Mouse (Mus musculus) WW6 (cell line): ENCODE data around the gene Tle1.

Experiments used
- DNase-seq: peaks from one replicate; pipeline ENCODE4 v3.0.0-alpha.2; 2013; ENCODE audit warnings: low read depth, low spot score

The Tle1 gene

DNA sequence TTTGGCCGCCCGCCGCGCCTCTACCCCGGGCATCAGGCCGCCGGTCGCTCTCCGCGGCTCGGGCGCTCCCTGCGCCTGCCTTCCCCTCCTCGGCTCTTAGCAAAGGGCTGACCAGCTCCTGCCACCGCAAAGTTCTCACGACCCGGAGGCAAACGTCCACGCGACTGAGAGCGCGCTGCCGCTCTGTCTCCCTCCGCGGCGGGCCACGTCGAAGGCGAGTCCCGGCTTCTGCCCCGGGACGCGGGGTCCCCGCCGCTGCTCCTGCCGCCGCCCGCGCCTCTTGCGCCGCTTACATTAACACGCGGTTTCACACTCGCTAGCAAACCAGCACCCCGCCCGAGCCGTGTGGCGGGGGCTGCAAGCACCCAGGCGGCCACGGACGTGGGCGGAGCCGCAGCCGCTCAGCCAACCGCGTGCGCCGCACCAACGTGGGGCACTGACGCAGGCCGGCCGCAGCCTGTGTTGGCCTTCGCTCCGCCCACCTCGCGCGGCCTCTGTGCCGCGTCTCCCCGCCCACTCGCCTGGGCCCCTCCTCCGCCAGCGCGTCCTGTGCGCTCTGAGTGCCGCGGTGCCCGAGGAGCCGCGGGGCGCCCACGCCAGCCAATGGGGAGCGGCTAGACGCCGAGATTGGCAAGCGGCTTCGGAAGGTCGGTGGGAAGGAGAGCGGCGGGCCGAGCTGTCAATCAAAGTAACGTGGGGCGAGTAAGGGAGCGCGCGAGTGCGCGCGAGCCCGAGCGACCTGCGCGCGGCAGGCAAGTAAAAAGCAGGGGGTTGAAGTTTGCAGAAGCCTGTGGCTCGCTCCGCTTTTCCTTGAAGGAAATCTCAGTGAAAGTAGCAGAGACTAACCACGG, at the start of gene Tle1:
Gene Tle1 (minus strand): TSS at position 361 of the 851 bp plus-strand sequence.
- DNase-seq, result peak; percentile 96

DNA sequence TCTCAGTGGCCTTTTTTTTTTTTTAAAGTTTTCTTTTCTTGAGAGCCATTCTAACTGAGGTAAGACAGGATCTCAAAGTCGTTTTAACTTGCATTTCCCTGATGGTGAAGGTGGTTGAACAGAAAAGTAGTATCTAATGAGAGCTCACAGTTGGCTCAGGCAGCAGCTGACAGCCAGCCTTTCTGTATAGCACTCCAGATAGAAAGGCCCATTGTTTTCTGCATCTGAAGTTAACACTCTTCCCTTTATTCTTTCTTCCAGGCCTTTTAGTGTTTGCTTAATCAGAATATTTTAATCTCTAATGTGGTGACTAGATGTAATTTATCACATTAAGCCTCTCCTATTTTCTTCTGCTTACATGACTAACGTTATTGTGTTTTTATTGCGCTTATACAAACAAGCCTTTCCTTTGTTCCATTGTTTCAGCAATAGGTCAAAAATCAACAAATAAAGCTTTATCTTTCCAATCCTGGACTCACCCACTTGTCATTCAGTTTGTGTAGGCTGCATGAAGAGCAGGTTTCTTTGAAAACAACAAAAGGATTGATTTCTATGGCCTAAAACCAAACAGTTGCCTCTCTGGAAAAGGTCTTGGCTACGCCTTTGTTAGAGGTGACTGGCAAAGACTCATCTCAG, 33.0 kb upstream of the Tle1 start:
- DNase-seq, result no peak

DNA sequence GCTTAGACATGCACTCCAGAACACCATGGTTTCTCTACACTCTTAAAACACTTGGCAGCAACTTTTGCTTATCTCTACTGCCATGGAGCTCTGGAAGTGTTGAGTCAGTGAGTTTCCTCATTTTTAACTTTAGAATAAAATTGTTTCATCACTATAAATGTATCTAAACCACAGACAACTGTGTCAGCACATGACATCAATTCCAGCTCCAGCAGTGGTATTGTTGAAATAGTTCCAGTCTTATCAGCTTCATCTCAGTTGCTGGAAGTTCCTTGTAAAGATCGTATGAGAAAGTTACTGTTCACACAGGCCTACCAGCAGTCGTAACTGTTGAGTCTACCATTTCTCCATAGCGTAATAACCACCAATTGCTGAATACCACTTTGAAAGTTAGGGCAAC, 31.5 kb upstream of the Tle1 start:
- DNase-seq, result no peak

DNA sequence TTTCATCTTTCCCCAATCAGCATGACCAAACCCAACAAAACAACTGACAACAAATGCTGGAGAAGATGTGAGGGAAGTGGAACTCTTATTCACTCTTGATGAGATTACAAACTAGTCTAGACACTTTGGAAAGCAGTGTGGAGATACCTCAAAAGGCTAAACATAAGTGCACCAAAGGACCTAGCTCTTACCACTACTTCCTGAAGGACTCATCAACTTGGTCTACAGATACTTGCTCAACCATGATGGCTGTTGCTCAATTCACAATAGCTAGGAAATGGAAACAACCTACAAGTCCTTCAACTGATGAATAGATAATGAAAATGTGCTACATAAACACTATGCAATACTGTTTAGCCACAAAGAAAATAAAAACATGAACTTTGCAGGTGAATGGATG, 30.1 kb upstream of the Tle1 start:
- no peak for DNase-seq

DNA sequence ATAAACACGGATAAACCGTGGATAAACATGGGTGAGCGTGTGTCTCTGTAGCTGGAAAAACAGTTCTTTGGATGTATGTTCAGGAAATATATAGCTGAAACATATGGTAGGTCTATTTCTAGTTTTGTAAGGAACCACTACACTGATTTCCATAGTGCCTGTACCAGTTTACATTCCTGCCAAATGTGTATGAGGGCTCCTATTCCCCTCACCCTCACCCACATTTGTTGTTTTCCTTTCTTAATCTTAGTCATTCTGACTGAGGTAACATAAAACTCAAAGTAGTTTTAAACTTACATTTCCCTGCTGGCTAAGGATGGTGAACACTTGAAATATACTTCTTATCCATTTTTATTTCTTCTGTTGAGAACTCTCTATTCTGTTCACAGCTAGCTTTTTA, 20.9 kb upstream of the Tle1 start:
- no peak for DNase-seq

DNA sequence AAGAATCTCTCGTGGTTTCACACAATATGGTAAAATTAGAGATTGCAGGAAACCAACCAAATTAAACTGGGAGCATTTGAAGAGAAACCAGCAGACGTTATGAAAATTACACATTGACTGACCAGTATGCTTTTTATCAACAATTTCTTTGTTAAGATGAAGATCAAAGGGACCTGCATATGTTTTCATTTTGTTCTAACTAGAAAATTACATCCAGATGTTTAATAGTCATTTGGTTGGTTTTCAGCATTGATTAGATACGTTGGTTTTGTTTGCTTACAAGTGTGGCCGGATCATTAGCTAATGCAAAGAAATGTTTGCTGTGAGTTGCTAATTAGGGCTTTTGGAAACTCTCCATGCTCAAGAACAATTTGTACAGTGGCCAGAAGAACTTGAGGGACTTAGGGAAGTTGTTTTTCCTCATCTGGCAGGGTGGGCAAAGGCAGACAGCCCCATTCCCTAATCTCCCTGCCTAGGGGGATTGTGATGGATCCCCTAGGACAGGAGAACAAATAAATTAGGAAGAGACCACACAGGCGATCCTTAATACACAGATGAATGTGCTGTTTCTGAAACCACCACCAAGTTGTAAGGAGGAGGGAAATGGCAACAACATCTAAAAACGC, 3.8 kb upstream of the Tle1 start:
- no peak for DNase-seq

DNA sequence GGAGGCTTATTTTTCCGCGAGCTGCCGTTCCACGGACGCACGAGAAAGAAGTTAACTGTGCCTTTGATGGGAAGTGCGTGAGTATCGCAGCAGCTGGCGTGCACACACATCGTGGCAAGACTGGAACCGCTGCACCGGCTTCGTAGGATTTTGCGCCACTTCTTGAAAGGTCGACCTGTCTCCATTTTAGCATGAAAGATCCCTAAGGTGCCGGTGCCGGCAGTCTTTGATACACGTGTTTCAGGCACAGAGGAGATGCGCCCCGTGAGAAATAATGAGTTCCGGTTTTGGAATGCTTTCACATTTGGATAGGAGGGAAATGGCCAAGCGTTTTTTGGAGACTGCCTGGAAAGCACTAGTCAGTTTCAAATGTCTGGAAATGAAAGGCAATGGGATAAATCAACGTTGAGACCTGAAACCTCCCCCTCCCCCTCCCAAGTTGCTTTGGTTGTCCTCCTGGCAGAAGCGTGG, 837 bp upstream of the Tle1 start:
- no peak for DNase-seq

DNA sequence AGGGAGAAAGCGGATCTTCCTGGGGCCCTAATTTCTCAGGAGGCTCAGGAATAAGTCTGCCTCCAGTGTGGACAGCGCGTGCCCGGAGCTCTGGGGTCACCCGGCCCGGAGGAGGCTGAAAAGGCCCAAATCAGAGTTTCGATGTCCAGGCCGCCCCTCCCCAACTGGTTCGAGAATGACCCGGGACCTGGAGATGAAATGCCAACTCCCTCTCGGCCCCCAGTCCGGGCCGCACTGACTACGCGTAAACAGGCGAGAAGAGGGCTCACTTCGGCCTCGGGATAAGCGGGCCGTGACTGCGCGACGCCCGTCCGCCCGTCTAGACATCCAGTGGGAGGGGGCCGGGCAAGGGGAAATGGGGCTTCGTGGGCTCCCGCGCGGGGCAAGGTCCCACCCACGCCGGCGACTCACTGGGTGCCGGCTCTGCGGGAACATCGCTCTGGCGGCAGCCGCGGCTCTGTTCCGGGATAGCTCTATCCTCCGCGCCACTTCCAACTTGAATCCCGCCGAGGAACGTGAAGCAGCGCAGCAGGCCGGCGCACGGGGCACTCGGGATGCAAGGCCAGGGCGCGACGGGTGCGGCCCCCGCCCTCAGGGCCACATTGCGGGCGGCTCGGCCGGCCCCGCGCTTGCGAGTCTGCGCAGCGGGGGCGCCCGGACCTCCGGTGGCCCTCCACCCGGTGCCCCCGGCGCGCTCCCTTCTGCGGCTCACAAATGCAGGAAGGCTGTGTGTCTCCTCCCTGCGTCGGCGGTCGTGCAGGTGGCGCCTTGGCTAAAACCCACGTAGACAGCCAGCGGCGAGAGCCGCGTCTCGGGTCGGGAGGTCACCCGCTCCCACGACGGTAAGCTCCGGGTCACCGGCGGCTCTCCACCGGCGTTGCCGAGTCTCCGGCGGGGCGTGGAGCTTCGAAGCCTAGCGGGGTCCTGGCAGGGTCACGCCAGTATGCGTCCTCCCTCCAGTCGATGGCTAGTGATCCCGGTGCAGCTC, 854 bp downstream of the Tle1 start:
- no peak for DNase-seq

DNA sequence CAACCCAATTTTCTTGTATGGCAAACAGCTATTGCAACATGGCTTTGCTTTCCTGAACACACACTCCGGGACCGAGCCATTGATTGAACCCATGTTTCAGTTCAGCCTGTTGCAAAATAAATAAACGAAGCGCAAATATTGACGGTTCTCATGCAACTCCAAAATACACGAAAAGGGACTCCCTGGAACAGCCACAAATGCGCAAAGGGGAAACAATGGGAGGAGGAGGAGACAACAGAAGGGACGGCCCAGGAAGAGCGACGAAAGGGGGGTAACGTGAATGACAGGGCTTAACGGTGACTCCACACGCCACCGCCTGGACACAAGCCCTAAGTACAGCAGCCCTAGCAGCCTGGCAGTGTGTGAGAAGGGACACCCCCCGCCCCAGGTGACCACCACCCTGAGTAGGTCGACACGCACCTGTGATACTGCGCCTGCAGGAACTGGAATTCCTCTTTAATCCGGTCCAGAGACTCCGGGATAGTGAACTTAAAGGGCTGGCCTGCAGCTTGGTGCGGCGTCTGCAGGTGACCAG, 1.8 kb downstream of the Tle1 start:
- DNase-seq, result peak; percentile 48

DNA sequence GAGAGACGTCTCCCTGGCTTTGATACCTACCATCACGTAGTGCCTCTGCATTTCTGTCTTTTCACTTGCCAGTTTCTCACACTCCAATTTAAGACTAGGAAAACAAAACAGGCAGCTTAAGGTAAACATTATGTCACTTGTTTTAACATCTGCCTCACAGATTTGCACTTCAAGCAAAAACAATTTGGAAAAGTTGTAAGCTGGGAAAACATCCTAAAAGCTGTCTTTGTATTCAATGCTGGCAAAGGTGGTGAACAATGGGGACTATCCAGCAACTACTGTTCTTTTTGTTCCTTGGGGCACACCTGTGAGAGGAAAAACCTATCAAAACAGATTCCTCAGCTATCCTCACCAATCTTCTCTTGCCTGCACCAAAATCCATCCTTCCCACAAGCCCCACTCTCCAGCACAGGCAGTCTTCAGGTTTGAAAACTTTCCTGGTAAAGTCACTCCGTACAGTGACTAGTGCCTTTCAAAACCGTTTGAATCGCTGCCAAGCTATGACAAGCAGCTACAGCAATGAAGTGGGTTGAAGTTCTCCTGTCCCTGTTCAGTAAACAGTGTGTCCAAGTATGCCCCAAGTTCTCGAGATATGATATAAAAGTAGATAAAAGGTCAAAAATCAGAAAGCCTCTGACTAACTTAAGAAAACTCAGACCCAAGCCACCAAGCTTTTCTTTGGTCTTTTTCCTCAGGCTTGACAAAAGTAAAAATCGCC, 2.7 kb downstream of the Tle1 start:
- DNase-seq, result no peak

DNA sequence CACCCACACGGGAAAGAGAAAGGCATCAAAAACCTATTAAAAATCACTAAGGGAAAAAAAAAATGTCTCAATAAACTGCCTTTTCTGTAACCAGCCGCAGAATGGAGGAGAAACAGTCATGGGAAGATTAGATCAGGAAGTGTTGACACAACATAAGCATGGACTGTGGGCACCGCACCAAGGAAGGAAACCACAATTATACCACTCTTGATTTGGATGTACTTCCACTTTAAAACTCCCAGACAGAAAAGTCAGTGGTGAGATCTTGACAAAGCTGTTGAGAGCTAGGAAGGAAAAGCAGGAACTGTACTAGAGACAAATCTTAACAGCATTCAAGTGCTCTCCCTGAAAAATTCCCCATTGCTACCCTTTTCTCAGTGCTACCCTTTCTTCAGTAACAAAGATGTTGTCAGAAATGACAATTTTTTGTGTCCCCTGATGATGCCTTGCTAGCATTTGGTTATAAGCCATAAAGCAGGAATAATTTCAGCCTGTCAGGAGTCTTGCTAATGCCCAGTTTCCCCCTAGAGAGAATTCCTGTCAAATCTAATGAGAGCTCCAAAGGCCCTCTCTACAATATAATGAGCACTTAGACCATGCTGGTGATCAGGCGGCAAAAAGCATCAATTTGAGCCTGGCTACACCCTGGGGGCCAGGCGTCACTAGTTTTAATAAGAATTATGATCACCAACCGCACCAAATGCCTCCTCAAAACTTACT, 5.4 kb downstream of the Tle1 start:
- no peak for DNase-seq

DNA sequence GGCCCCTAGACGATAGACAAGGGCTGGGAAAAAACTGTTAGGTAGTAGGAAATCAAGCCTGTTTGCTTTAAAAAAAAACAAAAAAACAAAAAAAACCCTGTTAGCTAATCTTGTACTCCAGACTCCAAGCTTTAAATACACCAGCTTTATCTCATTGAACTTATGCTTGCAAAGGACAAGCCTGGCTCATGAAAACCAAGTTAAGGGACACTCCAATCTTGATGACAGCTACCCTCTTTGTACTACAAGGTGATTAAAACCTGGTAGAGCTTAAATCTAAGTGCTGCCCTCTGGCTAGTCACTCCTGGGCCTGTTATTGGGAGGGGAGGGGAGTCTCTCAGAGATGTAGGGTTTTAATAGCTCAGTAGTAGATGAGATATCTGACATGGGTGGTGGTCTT, 7.4 kb downstream of the Tle1 start:
- DNase-seq, result no peak

DNA sequence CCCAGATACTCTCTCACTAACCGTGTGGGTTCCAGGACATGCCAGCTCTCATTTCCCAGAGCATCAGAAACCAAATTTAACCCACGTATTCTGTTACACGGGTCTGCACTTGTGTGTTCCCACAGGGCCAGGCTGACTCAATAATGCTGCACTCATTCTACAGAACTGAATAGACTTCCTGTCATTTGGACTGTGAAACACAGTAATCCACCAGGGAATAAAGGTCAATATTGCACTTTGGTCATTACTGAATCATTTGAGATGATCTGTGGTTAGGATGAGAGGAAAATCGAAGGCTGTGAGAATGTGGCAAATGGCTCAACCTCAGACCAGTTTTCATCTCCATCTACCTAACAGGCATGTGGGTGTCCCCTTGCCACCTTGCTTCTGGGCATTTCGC, 16.2 kb downstream of the Tle1 start:
- DNase-seq, result no peak

DNA sequence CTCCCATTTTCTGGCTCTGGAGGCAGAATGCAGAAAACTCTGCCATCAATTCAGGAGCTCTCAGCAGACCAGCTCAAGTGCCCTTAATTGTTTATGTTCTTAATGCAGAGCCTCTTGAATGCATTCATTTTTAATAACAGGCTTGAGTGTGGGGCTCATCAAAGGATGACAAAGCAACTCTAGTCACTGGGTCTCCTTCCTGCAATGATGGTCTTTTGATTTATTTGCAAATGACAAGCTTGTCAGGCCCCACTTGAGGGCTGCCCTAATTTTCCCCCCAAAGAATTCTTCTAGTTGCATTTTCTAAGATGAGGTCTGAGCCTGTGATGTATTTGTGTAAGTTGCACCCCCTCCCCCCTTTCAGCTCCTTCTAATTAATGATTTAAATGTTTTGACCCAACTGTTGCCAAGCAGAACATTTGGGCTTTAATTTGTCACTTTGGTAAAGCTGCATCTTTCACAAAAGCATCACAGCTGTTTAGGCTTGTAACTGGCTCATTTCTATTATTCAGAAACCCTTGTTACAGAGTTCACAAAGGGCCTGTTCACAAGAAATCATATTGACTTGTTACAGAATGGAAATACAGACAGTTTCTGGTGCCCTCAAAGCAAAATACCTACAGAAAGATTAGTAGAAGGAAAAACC, 18.3 kb downstream of the Tle1 start:
- no peak for DNase-seq

DNA sequence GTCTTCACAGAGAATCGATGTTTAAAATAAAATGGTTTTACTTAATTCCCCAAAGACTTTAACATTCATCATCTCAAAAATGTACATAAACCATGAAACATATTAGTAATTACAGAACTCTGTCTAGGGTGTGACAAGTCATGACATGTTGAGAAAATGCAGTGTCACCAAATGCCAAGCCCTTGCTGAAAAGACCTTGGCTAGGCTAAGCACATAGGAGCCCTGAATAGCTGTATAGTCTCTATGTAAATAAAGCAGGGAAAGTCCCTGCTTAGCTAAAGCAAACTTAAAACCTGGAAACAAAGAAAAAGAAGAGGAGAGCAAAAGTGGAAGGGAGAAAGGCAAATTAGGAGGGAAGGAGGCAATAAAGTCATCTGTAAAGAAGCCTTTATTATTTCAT, 24.8 kb downstream of the Tle1 start:
- DNase-seq, result no peak

DNA sequence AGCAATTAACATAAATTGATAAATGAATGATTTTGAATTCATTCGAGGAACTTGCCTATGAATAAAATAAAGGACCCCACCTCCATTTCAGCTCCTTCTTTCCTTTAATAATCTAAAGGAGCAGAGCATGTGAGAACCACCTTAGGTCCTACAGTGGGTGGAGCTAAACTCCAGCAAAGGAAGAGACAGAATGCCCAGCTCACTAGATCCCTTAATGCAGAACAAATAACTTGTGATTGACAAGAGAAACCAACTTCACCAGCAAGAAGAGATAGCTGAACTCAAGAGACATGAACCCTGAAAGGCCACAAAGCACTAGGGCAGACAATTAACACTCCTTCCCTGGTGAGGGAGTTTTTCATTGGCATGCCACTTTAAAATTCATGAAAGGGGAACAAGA, 32.5 kb downstream of the Tle1 start:
- DNase-seq, result no peak

DNA sequence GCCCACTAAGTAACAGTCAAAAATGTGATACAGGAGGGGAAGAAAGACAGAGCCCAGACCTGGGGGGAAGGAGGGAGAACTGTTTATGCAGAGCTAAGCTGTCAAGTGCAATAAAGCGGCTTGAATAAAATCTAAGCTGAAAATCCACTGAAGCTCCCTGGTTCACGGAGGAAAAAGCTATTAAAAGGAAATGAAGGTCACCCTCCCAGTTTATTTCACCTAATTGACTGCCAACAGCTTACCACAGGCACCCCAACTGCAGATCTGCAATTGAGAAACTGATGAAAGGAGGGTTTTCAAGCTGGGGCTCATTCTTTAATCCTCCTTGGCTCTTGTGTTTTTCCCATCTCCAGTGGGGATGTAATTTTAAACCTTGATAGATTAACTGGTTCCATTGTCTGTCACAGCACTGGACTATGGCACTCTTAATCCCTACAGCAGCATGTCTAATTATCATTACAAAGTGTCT, 32.9 kb downstream of the Tle1 start:
- no peak for DNase-seq

DNA sequence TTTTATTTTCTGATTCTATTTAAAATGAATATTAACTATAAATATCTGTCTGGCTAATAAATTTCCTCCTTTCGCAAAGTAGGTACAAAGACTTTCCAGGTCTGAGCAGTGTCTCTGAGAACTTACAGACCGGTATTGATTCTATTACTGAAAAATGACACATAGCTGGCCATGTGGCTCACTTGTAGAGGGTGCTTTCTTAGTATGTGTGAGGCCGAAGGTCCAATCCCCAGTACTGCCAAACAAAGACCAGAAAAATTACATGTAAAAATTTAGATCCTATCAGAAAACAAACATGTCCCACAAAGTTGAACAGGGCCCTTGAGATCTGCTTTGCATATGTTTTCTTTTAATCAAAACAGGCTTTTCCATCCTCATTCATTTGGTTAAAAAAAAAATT, 33.5 kb downstream of the Tle1 start:
- no peak for DNase-seq

DNA sequence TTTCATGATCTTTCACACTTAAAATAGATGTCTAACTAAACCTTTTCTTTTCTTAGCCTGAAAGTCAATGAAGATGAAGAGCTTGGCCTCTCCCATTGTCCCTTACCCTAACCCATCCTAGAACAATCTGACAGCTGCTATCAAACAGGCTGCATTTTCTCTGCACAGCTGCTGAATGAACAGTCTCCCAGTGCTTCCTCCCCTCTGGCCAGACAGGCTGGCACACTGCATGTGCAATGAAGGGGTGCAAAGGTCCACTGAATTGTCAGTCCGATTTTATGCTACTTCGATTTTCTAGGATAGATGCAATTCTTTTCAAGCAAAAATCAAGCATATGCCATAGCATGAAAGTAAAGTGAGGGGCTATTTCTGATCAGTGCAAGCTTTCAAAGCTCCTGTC, 34.2 kb downstream of the Tle1 start:
- DNase-seq, result no peak
